Mouse (Mus musculus) CD4-positive naive resting alpha-beta T cell, adult 57 days (primary cell): ENCODE data around the gene Prr29. TPM values are rescaled to one million over a fixed set of nuclear protein-coding genes. Genes with fewer than 3 reads are reported as not detected.

Experiments used
- total RNA-seq: library from RNA; stranded (reverse); gene quantifications from one replicate; pipeline ENCODE4 v1.2.4, GENCODE M21; 2023

The Prr29 gene
- not detected for total RNA-seq

GRCm38 (mm10) chr11:106365366-106365765, at the start of gene Prr29:
Gene Prr29 (plus strand): TSS chr11:106365472.

GRCm38 (mm10) chr11:106353188-106353587, 12.1 kb upstream of the Prr29 start, which contains the start of gene Scn4a:
Gene Scn4a (minus strand): TSS chr11:106353288.

GRCm38 (mm10) chr11:106387791-106388216, 22.5 kb downstream of the Prr29 start, which contains the start of gene Icam2:
Gene Icam2 (minus strand): TSS chr11:106388075.

Other genes starting within 250 kb of the Prr29 start
- gene Gm10840, start 204.6 kb upstream of the Prr29 start, total RNA-seq = 12.1 TPM
- gene Limd2, start 204.6 kb upstream of the Prr29 start, total RNA-seq = 840 TPM
- 27.2 TPM for gene Strada, start 163.3 kb upstream of the Prr29 start, total RNA-seq
- 38.1 TPM for gene Ccdc47, start 149.1 kb upstream of the Prr29 start, total RNA-seq
- gene Ddx42, start 148.5 kb upstream of the Prr29 start, total RNA-seq = 80.4 TPM
- gene Ftsj3, start 109.4 kb upstream of the Prr29 start, total RNA-seq = 69.6 TPM
- 46.4 TPM for gene Psmc5, start 109.3 kb upstream of the Prr29 start, total RNA-seq
- gene Smarcd2, start 92.5 kb upstream of the Prr29 start, total RNA-seq = 108 TPM
- gene Tcam1, start 88.8 kb upstream of the Prr29 start, total RNA-seq = not detected
- 0.95 TPM for gene Gh, start 63.6 kb upstream of the Prr29 start, total RNA-seq
- 49.8 TPM for gene Cd79b, start 50.7 kb upstream of the Prr29 start, total RNA-seq
- gene Scn4a, start 12.2 kb upstream of the Prr29 start, total RNA-seq = 1.2 TPM
- gene Icam2, start 22.6 kb downstream of the Prr29 start, total RNA-seq = 68.0 TPM
- 14.8 TPM for gene Ern1, start 122.4 kb downstream of the Prr29 start, total RNA-seq
- 56.7 TPM for gene Tex2, start 248.0 kb downstream of the Prr29 start, total RNA-seq